Mouse (Mus musculus): ENCODE measurements around the gene Lcn12. TPM values are rescaled to one million over a fixed set of nuclear protein-coding genes. Genes with fewer than 3 reads are reported as not detected.

Lcn12 gene
- polyA plus RNA-seq, 2 experiments: not detected

- H3K9me3 ChIP-seq (ENCODE audit: control insufficient read depth, low read length): no peaks in the 10 kb centered on the region
- peaks cover 24% of the 10 kb centered on the region for H3K36me3 ChIP-seq (replicated peaks; ENCODE audit: control insufficient read depth, insufficient read depth, low read depth)
- H3K4me1 ChIP-seq (replicated peaks; ENCODE audit: control insufficient read depth in 2 of 2, insufficient read depth in 2 of 2, low read length in 1 of 2): 0 out of 4 replicates have a peak, but pooled peaks cover 0 to 2% of the 10 kb centered on the region in 2 experiments
- H3K27me3 ChIP-seq (ENCODE audit: control insufficient read depth, insufficient read depth, low read length): no peaks in the 10 kb centered on the region
- 61% methylated on average over 3 of the region's 3 CpGs for WGBS (ENCODE audit: insufficient replicate concordance)
- no peak overlapping the region for H3K4me2 ChIP-seq (ENCODE audit: low read depth)
- peak in 1 of 3 experiments; percentile 48 for DNase-seq (ENCODE audit: low read depth in 3 of 3, low spot score in 3 of 3)
- TF ChIP-seq CTCF (IDR thresholded peaks at IDR 0.05; ENCODE audit: low read depth) (no peak), EP300 (IDR thresholded peaks at IDR 0.05; ENCODE audit: low read depth) (no peak)
- ATAC-seq (ENCODE audit: insufficient read depth): no peak
- H3K27ac ChIP-seq: no peak overlapping the region
- H3K4me3 ChIP-seq (ENCODE audit: insufficient read depth in 1 of 2, low read depth in 2 of 2, low read length in 2 of 2): no peak overlapping the region
- no peak overlapping the region for H3K9ac ChIP-seq (replicated peaks)
Observed at GRCm38 (mm10) chr2:25534178-25534865, 40.6 kb upstream of the Lcn12 start.

- no peak overlapping the region for H3K27ac ChIP-seq
- no peak for DNase-seq (ENCODE audit: low read depth in 3 of 3, low spot score in 3 of 3)
- H3K4me3 ChIP-seq (ENCODE audit: insufficient read depth in 1 of 2, low read depth in 2 of 2, low read length in 2 of 2): no peak overlapping the region
- H3K36me3 ChIP-seq (replicated peaks; ENCODE audit: control insufficient read depth, insufficient read depth, low read depth): peaks cover 30% of the 10 kb centered on the region
- H3K9me3 ChIP-seq (ENCODE audit: control insufficient read depth, low read length): no peaks in the 10 kb centered on the region
- H3K4me2 ChIP-seq (ENCODE audit: low read depth): no peak overlapping the region
- TF ChIP-seq EP300 (IDR thresholded peaks at IDR 0.05; ENCODE audit: low read depth) (no peak), CTCF (IDR thresholded peaks at IDR 0.05; ENCODE audit: low read depth) (no peak)
- H3K27me3 ChIP-seq (ENCODE audit: control insufficient read depth, insufficient read depth, low read length): no peaks in the 10 kb centered on the region
- ATAC-seq (ENCODE audit: insufficient read depth): no peak
- 93% methylated on average over 2 of the region's 2 CpGs for WGBS (ENCODE audit: insufficient replicate concordance)
- H3K4me1 ChIP-seq (replicated peaks; ENCODE audit: control insufficient read depth in 2 of 2, insufficient read depth in 2 of 2, low read length in 1 of 2): 0 out of 4 replicates have a peak, but pooled peaks cover 0 to 2% of the 10 kb centered on the region in 2 experiments
- H3K9ac ChIP-seq (replicated peaks): no peak overlapping the region
Observed at GRCm38 (mm10) chr2:25533707-25534106, 40.0 kb upstream of the Lcn12 start.

- Histone ChIP-seq H3K4me2 (ENCODE audit: low read depth) (no peak overlapping the region), H3K4me1 (replicated peaks; ENCODE audit: control insufficient read depth in 2 of 2, insufficient read depth in 2 of 2, low read length in 1 of 2) (no peaks in the 10 kb centered on the region), H3K36me3 (replicated peaks; ENCODE audit: control insufficient read depth, insufficient read depth, low read depth) (peaks cover 68% of the 10 kb centered on the region), H3K9me3 (ENCODE audit: control insufficient read depth, low read length) (no peaks in the 10 kb centered on the region), H3K4me3 (ENCODE audit: insufficient read depth in 1 of 2, low read depth in 2 of 2, low read length in 2 of 2) (no peak overlapping the region), H3K27me3 (ENCODE audit: control insufficient read depth, insufficient read depth, low read length) (no peaks in the 10 kb centered on the region), H3K27ac (no peak overlapping the region), H3K9ac (replicated peaks) (no peak overlapping the region)
- ATAC-seq (ENCODE audit: insufficient read depth) (no peak), DNase-seq (ENCODE audit: low read depth in 3 of 3, low spot score in 3 of 3) (no peak)
- 73% methylated on average over 9 of the region's 9 CpGs for WGBS (ENCODE audit: insufficient replicate concordance)
- TF ChIP-seq CTCF (IDR thresholded peaks at IDR 0.05; ENCODE audit: low read depth) (no peak), EP300 (IDR thresholded peaks at IDR 0.05; ENCODE audit: low read depth) (no peak)
Observed at GRCm38 (mm10) chr2:25526510-25527302, 33.0 kb upstream of the Lcn12 start.

- no peak for ATAC-seq (ENCODE audit: insufficient read depth)
- TF ChIP-seq CTCF (IDR thresholded peaks at IDR 0.05; ENCODE audit: low read depth) (peak; percentile 45), EP300 (IDR thresholded peaks at IDR 0.05; ENCODE audit: low read depth) (no peak)
- WGBS (ENCODE audit: insufficient replicate concordance): 66% methylated on average over 3 of the region's 3 CpGs
Observed at GRCm38 (mm10) chr2:25509912-25510311, 16.2 kb upstream of the Lcn12 start.

GRCm38 (mm10) chr2:25506964-25507363 is 13.3 kb upstream of the Lcn12 start:
- TF ChIP-seq CTCF (IDR thresholded peaks at IDR 0.05; ENCODE audit: low read depth) (peak; percentile 53; the same call in 1 of the 2 replicates), EP300 (IDR thresholded peaks at IDR 0.05; ENCODE audit: low read depth) (no peak)
- no peak for DNase-seq (ENCODE audit: low read depth in 3 of 3, low spot score in 3 of 3)
- no peak overlapping the region for H3K4me2 ChIP-seq (ENCODE audit: low read depth)
- H3K4me1 ChIP-seq (replicated peaks; ENCODE audit: control insufficient read depth in 2 of 2, insufficient read depth in 2 of 2, low read length in 1 of 2): peaks cover 14 to 19% of the 10 kb centered on the region in 2 experiments
- H3K36me3 ChIP-seq (replicated peaks; ENCODE audit: control insufficient read depth, insufficient read depth, low read depth): peaks cover 3% of the 10 kb centered on the region; the same call in 1 of the 2 replicates
- H3K27ac ChIP-seq: no peak overlapping the region
- H3K27me3 ChIP-seq (ENCODE audit: control insufficient read depth, insufficient read depth, low read length): no peaks in the 10 kb centered on the region
- no peak overlapping the region for H3K9ac ChIP-seq (replicated peaks)
- no peak overlapping the region for H3K4me3 ChIP-seq (ENCODE audit: insufficient read depth in 1 of 2, low read depth in 2 of 2, low read length in 2 of 2)
- ATAC-seq (ENCODE audit: insufficient read depth): no peak
- H3K9me3 ChIP-seq (ENCODE audit: control insufficient read depth, low read length): no peaks in the 10 kb centered on the region
- 47% methylated on average over 5 of the region's 5 CpGs for WGBS (ENCODE audit: insufficient replicate concordance)

More at GRCm38 (mm10) chr2:25509912-25510311, 16.2 kb upstream of the Lcn12 start:
- H3K27me3 ChIP-seq (ENCODE audit: control insufficient read depth, insufficient read depth, low read length): no peaks in the 10 kb centered on the region
- H3K4me3 ChIP-seq (ENCODE audit: insufficient read depth in 1 of 2, low read depth in 2 of 2, low read length in 2 of 2): no peak overlapping the region
- no peaks in the 10 kb centered on the region for H3K9me3 ChIP-seq (ENCODE audit: control insufficient read depth, low read length)
- no peaks in the 10 kb centered on the region; a peak in 1 of 4 replicates for H3K4me1 ChIP-seq (replicated peaks; ENCODE audit: control insufficient read depth in 2 of 2, insufficient read depth in 2 of 2, low read length in 1 of 2)
- DNase-seq (ENCODE audit: low read depth in 3 of 3, low spot score in 3 of 3): no peak
- H3K36me3 ChIP-seq (replicated peaks; ENCODE audit: control insufficient read depth, insufficient read depth, low read depth): no peaks in the 10 kb centered on the region; the same call in 1 of the 2 replicates
- no peak overlapping the region for H3K4me2 ChIP-seq (ENCODE audit: low read depth)
- no peak overlapping the region for H3K27ac ChIP-seq
- H3K9ac ChIP-seq (replicated peaks): no peak overlapping the region
